Mouse (Mus musculus): ENCODE measurements around the gene Ppp6r1.

DNA sequence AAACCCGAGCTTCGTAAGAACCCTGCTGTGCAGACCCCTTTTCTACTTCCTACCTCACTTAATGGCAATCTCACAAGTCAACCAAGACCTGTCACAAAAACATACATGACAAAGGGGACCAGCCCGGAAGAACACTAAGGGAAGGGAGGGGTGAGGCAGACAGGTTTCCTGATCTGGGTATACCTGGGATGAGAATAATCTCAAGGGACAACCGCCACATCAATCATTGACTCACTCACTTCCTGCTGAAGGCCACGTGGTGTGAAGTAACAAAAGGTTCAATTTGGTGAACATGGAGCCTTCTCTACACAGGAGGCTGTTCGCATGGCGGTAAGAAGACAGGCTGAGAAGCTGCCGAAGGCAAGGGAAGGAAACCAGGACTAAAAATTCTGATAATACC lies 7.2 kb downstream of the Ppp6r1 start:
- TF ChIP-seq POLR2A (IDR thresholded peaks at IDR 0.05; ENCODE audit: control insufficient read depth in 1 of 2, insufficient read depth in 1 of 2, low read depth in 1 of 2, low read length in 2 of 2, poor library complexity in 1 of 2) (no peak), CTCF (IDR thresholded peaks at IDR 0.05 in 2 of 3, conservative IDR thresholded peaks at IDR 0.05 in 1 of 3; ENCODE audit: control insufficient read depth in 1 of 3, insufficient read depth in 1 of 3, low read depth in 2 of 3, low read length in 3 of 3, poor library complexity in 1 of 3, severe bottlenecking in 1 of 3) (no peak), POLR2AphosphoS5 (IDR thresholded peaks at IDR 0.05; ENCODE audit: borderline replicate concordance, low read depth, low read length) (no peak), TCF12 (IDR thresholded peaks at IDR 0.05; ENCODE audit: low read depth, low read length) (no peak), GATA1 (IDR thresholded peaks at IDR 0.05; ENCODE audit: low read depth, low read length) (no peak), JUND (IDR thresholded peaks at IDR 0.05; ENCODE audit: low read depth, low read length) (no peak), UBTF (IDR thresholded peaks at IDR 0.05; ENCODE audit: borderline replicate concordance, insufficient read depth, low read depth, low read length) (no peak), MEF2A (IDR thresholded peaks at IDR 0.05; ENCODE audit: extremely low read depth, insufficient replicate concordance, low read depth, low read length, poor library complexity, severe bottlenecking) (no peak), NELFE (IDR thresholded peaks at IDR 0.05; ENCODE audit: low read depth, low read length) (no peak)

All from MEL (cell line).